Mouse (Mus musculus) heart, adult 2 months (tissue): Measurements from ENCODE around the gene Xrcc2. TPM values are rescaled to one million over a fixed set of nuclear protein-coding genes. Genes with fewer than 3 reads are reported as not detected.

Experiments used
- DNase-seq, 2 experiments: peaks; one replicate each; pipeline ENCODE4 v3.0.0; 2021
- H3K27ac ChIP-seq: fragments of 200-600 bp; 2 replicates; pipeline ENCODE4 v1.8.1; 2022
- H3K27me3 ChIP-seq: fragments of 200-500 bp; 2 replicates; pipeline ENCODE4 v1.6.1; 2012; ENCODE audit warnings: mild to moderate bottlenecking, low read length, inconsistent platforms, mixed read lengths; ENCODE audit not compliant: control insufficient read depth, insufficient read depth
- H3K36me3 ChIP-seq: fragments of 200-500 bp; 2 replicates; pipeline ENCODE4 v1.6.1; 2012; ENCODE audit warnings: low read length, inconsistent platforms; ENCODE audit not compliant: control insufficient read depth, insufficient read depth
- H3K4me1 ChIP-seq: fragments of 200-500 bp; 2 replicates; pipeline ENCODE4 v1.6.1; 2011; ENCODE audit warnings: low read length; ENCODE audit not compliant: control insufficient read depth, insufficient read depth
- H3K4me3 ChIP-seq: fragments of 200-600 bp; 2 replicates; pipeline ENCODE4 v1.8.1; 2022
- H3K79me2 ChIP-seq: fragments of 200-500 bp; replicated peaks from 2 replicates; pipeline ENCODE4 v1.6.1; 2012; ENCODE audit warnings: mild to moderate bottlenecking, inconsistent platforms, low read length, moderate library complexity, mixed read lengths; ENCODE audit not compliant: control insufficient read depth, insufficient read depth
- H3K9ac ChIP-seq: fragments of 200-500 bp; 2 replicates; pipeline ENCODE4 v1.6.1; 2012; ENCODE audit warnings: low read depth, mild to moderate bottlenecking, control low read depth, inconsistent platforms, low read length, mixed read lengths
- CTCF ChIP-seq: fragments of 200-600 bp; IDR thresholded peaks from 2 replicates; pipeline ENCODE4 v1.8.1; 2022; ENCODE audit warnings: antibody characterized with exemption, mild to moderate bottlenecking, moderate library complexity
- EP300 ChIP-seq: fragments of 200-500 bp; IDR thresholded peaks from 2 replicates; pipeline ENCODE4 v1.6.1; 2011; ENCODE audit warnings: low read depth, low read length, control low read depth; ENCODE audit not compliant: insufficient read depth
- POLR2A ChIP-seq: fragments of 200-500 bp; IDR thresholded peaks from 2 replicates; pipeline ENCODE4 v1.6.1; 2011; ENCODE audit warnings: mild to moderate bottlenecking, low read depth, low read length, control low read depth; ENCODE audit not compliant: insufficient read depth
- WGBS: fragments of 180-500 bp; shearing (Covaris S2); methylation state at CpG from one replicate; pipeline ENCODE4 v1.1.7; 2018; 5-methylcytosine and 5-hydroxymethylcytosine counted together
- intact Hi-C: fragments of 180-260 bp; cut with DNase I; formaldehyde crosslinking; loops from one replicate; pipeline ENCODE4 v1.15.1; 2025
- long read RNA-seq: library from polyadenylated mRNA; stranded (forward); transcript quantifications from one replicate; pipeline ENCODE4 v2.0.0, GENCODE M21; 2021
- polyA plus RNA-seq: library from polyadenylated mRNA; depleted of rRNA; stranded (reverse); fragments of >200 nt; gene quantifications from 2 replicates; pipeline ENCODE4 v1.2.3, GENCODE M21; 2012; rRNA removed
- total RNA-seq, 2 experiments: library from RNA; stranded (reverse); gene quantifications; 2 replicates each; pipeline ENCODE4 v1.2.3; 2021

The Xrcc2 gene
- total RNA-seq = 1 to 10 TPM; 4.8 to 7.3 TPM
- polyA plus RNA-seq = 3.0 and 6.6 TPM in 2 replicates
- long read RNA-seq, transcript Xrcc2-201 (3 exons, 3,247 nt) = major isoform, 16 of 18 reads
- long read RNA-seq, partial matches to known transcripts = 0 of 18 reads
- long read RNA-seq, other reads (novel, unspliced or antisense) = 2 of 18 reads

DNA sequence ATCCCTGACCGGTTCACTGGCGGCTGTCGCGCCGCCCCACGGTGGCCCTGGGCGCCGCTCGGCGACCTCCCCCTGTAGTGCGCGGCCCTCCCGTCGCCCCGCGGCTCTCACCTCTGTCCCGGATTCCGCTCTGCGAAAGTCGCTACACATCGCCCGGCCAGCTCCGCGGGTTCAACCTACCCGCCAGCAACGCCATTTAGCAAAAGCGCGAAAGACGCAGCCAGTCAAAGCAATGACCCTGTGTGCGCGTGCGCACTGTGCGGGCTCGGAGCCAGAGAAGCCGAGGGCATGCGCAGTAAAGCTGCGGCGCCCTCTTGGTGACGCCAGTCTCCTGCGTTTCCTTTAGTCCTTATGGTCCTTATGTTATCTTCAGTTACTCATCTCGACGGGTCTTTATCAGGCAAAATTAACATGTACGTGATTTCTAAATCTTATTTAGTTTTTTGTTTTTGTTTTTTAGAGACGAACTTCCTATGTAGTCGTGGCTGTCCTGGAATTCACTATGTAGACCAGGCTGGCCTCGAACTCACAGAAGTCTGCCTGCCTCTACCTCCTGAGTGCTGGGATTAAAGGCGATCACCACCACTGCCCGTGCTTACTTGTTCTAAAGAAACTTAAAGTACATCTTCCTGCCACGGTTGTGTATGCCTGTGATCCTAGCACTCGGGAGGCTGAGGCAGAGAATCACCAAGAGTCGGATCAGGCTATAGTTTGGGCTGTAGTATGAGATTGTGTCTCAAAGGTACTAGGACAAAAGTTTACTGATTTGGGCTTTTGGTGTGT is at the start of gene Xrcc2:
Xrcc2 (minus strand) TSS at position 259 of the 783 bp plus-strand sequence.
- intact Hi-C loops = loop anchor here (5.0 kb wide), 2 partner anchors 178 to 208 kb away; partner anchors contain the start of gene Kmt2c
- H3K27me3 ChIP-seq = no peaks in the 10 kb centered on the region
- DNase-seq = peak; percentile 95 to 97
- no peaks in the 10 kb centered on the region for H3K79me2 ChIP-seq
- peak within 1 kb of the TSS; percentile 23 for H3K27ac ChIP-seq
- peak within 1 kb of the TSS; percentile 83 for H3K4me3 ChIP-seq
- whole genome bisulfite sequencing = 9% methylated on average over 51 of the region's 51 CpGs
- peaks cover 3% of the 10 kb centered on the region for H3K4me1 ChIP-seq
- H3K9ac ChIP-seq = peak within 1 kb of the TSS; percentile 85
- H3K36me3 ChIP-seq = no peaks in the 10 kb centered on the region; the same call in 1 of the 2 replicates
- no peak for TF ChIP-seq EP300
- TF ChIP-seq POLR2A = peak; percentile 77
- peak; percentile 38; the same call in 1 of the 2 replicates for TF ChIP-seq CTCF

DNA sequence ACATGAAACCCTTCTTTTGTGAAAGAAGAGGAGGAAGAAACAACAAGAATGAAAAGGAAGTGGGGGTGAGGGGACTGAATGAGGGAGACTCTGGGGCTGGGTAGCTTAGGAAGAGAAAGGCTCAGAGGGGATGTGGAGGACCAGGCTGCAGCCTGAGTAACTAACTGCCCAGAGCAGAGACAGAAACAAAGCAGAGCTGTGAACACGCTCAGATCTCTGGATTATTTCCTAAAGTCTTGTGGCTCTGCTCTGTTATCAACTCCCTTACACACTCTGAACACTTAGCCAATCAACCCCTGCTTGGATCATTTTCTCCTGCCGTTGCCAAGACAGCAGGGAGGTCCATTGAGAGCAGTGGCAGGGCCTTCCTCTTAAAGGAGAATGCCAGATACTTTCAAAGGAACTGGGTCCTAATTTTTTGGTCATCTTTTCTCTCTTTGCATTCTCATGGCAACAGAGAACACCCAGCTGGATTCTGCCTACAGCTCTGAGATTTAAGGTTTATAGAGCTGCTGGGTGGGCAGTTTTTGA is 48.7 kb upstream of the Xrcc2 start:
- Histone ChIP-seq H3K4me1 (peaks cover 8% of the 10 kb centered on the region), H3K27me3 (no peaks in the 10 kb centered on the region), H3K27ac (no peak overlapping the region; the same call in 1 of the 2 replicates), H3K4me3 (no peak overlapping the region), H3K9ac (no peak overlapping the region), H3K36me3 (no peaks in the 10 kb centered on the region), H3K79me2 (no peaks in the 10 kb centered on the region)
- TF ChIP-seq EP300 (no peak), POLR2A (0 out of 2 replicates have a peak, but pooled peaks have one; percentile 28), CTCF (no peak)
- peak in 1 of 2 experiments; percentile 58 for DNase-seq
- intact Hi-C loops = loop anchor here (5.0 kb wide), 1 partner anchor 38 kb away; no protein-coding TSS in a partner anchor
- 2% methylated on average over 2 of the region's 2 CpGs for WGBS

DNA sequence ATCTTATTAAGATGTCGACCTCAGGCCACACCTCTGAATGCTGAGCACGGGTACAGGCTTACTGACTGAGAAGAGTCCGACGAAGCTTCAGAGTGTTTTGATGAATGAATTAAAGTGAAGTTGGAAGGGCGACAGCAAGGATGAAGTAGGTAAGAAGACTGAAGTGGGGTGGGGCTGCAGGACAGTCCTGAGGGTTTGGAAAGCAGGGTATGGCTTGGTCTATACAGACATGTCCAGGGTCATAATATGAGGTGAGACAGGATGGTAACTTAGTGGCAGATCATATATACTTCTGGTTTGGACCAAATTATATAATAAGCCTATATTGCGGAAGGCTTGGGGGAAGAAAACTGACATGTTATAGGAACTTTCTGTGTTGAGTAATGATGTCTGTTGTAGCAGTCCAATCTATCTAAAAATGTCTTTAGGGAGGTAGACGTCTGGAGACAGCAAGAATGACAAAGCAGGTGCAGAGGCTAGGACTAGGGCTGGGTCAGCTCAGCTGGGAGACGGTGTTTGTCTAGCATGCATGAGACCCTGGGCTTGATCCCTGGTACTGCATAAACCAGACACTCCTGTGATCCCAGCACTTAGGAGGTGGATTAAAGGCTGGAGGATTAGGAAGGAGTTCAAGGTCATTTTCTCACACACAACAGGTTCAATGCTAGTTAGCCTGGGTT is 48.1 kb upstream of the Xrcc2 start:
- intact Hi-C loops = loop anchor here (5.0 kb wide), 1 partner anchor 39 kb away; no protein-coding TSS in a partner anchor

DNA sequence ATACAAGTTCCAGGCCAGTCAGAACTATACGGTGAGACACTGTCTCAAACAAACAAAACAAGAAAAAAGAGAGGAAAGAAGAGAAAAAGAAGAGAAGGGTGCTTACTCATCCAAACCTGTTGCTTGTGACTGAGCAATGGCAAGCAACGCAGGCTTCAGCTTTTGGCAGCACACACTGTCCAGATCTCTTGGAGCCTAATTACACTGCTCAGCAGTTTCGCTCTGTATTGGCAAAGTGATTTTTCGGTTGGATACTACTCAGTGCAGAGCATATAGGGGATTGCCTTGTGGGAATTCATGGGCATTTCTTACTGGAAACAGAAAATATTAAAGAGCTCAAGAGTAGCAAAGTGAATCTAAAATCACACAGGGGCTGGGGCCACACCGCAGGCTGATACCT is 47.2 kb upstream of the Xrcc2 start:
- Histone ChIP-seq H3K9ac (no peak overlapping the region), H3K27ac (no peak overlapping the region), H3K27me3 (no peaks in the 10 kb centered on the region), H3K4me3 (no peak overlapping the region), H3K36me3 (no peaks in the 10 kb centered on the region), H3K79me2 (no peaks in the 10 kb centered on the region), H3K4me1 (peaks cover 8% of the 10 kb centered on the region)
- TF ChIP-seq CTCF (no peak), POLR2A (no peak), EP300 (no peak)
- peak; percentile 33 to 58 for DNase-seq
- intact Hi-C loops = loop anchor here (5.0 kb wide), 1 partner anchor 39 kb away; no protein-coding TSS in a partner anchor
- 66% methylated on average over 5 of the region's 5 CpGs for WGBS

More for the DNA sequence above, 48.1 kb upstream of the Xrcc2 start:
- DNase-seq = no peak
- Histone ChIP-seq H3K27ac (no peak overlapping the region; the same call in 1 of the 2 replicates), H3K4me3 (no peak overlapping the region), H3K4me1 (peaks cover 8% of the 10 kb centered on the region), H3K36me3 (no peaks in the 10 kb centered on the region), H3K79me2 (no peaks in the 10 kb centered on the region), H3K27me3 (no peaks in the 10 kb centered on the region), H3K9ac (no peak overlapping the region)
- TF ChIP-seq POLR2A (no peak), CTCF (no peak), EP300 (no peak)
- WGBS = 60% methylated on average over 8 of the region's 8 CpGs

DNA sequence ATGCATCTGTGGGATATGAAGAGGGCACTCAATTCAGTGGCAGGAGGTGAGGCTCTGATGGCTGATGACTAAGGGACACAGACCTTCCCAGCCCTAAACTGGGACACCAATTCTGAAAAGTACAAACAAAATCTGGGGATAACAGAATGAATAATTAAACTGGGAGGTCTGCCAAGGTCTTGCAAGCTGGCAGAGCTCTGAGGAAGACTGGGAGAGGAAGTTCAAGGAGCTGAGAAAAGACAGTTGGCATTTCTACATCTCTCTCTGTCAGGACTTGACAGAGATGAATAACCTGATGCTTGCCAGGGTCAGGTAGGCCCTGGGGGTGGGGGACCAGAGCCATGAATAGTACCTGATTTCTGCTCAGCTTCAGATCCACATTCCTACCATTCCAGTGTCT is 45.9 kb upstream of the Xrcc2 start:
- TF ChIP-seq POLR2A = no peak
- no peak for TF ChIP-seq EP300
- TF ChIP-seq CTCF = no peak
- no peak overlapping the region for H3K4me3 ChIP-seq
- H3K9ac ChIP-seq = no peak overlapping the region
- H3K4me1 ChIP-seq = peaks cover 8% of the 10 kb centered on the region
- H3K27ac ChIP-seq = no peak overlapping the region
- no peak for DNase-seq
- H3K36me3 ChIP-seq = no peaks in the 10 kb centered on the region
- no peaks in the 10 kb centered on the region for H3K27me3 ChIP-seq
- intact Hi-C loops = loop anchor here (5.0 kb wide), 1 partner anchor 41 kb away; no protein-coding TSS in a partner anchor
- no peaks in the 10 kb centered on the region for H3K79me2 ChIP-seq
